Mouse (Mus musculus): ENCODE data around the gene Lrrc45. TPM values are rescaled to one million over a fixed set of nuclear protein-coding genes. Genes with fewer than 3 reads are reported as not detected.

The Lrrc45 gene
- total and polyA plus RNA-seq, 3 experiments = 11.7 to 31.3 (median 20.3) TPM

DNA sequence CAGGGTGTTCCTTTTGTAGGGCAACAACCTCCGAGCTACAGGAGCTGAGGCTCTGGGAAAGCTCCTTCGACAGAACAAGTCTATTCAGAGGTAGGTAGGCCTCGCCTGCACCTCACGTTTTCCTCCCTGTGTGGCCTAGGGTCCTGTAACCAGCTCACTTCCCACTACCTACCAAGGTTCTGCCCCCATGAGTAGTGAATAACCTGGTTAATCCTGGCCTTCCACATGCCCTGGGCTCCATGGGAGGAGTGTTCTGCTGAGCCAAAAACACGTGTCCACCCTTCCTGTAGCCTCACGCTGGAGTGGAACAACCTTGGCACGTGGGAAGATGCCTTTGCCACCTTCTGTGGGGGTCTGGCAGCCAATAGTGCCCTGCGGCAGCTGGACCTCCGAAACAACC, 1.4 kb downstream of the Lrrc45 start:
- no peak for DNase-seq (ENCODE audit: extremely low read depth)
- in situ Hi-C loops (cut with MboI; ENCODE audit: low pct_ligation_motif_present, low pct_unique_long_range_greater_than_20kb, low sequenced_read_pairs) (no loop called here), dilution Hi-C loops (cut with MboI; ENCODE audit: extremely low pct_ligation_motif_present, extremely low pct_unique_long_range_greater_than_20kb, low sequenced_read_pairs) (no loop called here)
- Histone ChIP-seq H3K4me3 (replicated peaks in 1 of 3; ENCODE audit: low read depth in 2 of 3, low read length in 2 of 3, poor library complexity in 1 of 3) (no peak overlapping the region), H3K4me2 (ENCODE audit: insufficient read depth, low read depth, poor library complexity, severe bottlenecking) (no peak overlapping the region), H3K79me2 (replicated peaks; ENCODE audit: control insufficient read depth, extremely low read depth, insufficient read depth, poor library complexity, severe bottlenecking) (no peaks in the 10 kb centered on the region), H3K4me1 (ENCODE audit: control insufficient read depth in 1 of 2, insufficient read depth in 2 of 2) (peaks cover 12 to 29% of the 10 kb centered on the region in 2 experiments), H3K27me3 (replicated peaks) (no peaks in the 10 kb centered on the region), H3K9me3 (replicated peaks; ENCODE audit: low read length) (no peaks in the 10 kb centered on the region), H3K27ac (ENCODE audit: insufficient read depth, low read depth) (no peak overlapping the region), H3K9ac (ENCODE audit: insufficient read depth, low read depth) (no peak overlapping the region), H3K36me3 (replicated peaks in 1 of 2; ENCODE audit: control insufficient read depth in 1 of 2, insufficient read depth in 1 of 2, low read length in 1 of 2) (peaks cover 56 to 80% of the 10 kb centered on the region in 2 experiments)
- no peak for TF ChIP-seq SIN3A (IDR thresholded peaks at IDR 0.05; ENCODE audit: low read length)
- no peak for TF ChIP-seq PAX5 (IDR thresholded peaks at IDR 0.05; ENCODE audit: low read length)
- no peak for TF ChIP-seq MAX (IDR thresholded peaks at IDR 0.05; ENCODE audit: low read length)
- TF ChIP-seq POLR2A (IDR thresholded peaks at IDR 0.05; ENCODE audit: low read depth, low read length) = no peak
- TF ChIP-seq ZMIZ1 (IDR thresholded peaks at IDR 0.05; ENCODE audit: low read depth, low read length) = no peak
- no peak for TF ChIP-seq ELF1 (IDR thresholded peaks at IDR 0.05; ENCODE audit: low read depth, low read length)
- TF ChIP-seq NRF1 (IDR thresholded peaks at IDR 0.05; ENCODE audit: low read depth, low read length) = no peak
- no peak for TF ChIP-seq EP300 (IDR thresholded peaks at IDR 0.05; ENCODE audit: low read length)
- no peak for TF ChIP-seq NELFE (IDR thresholded peaks at IDR 0.05; ENCODE audit: low read depth, low read length)
- TF ChIP-seq SMC3 (IDR thresholded peaks at IDR 0.05; ENCODE audit: low read depth, low read length) = no peak
- no peak for TF ChIP-seq GABPA (IDR thresholded peaks at IDR 0.05; ENCODE audit: insufficient replicate concordance, low read depth, low read length)
- TF ChIP-seq KAT2A (IDR thresholded peaks at IDR 0.05; ENCODE audit: insufficient replicate concordance, low read length) = no peak
- no peak for TF ChIP-seq CHD1 (IDR thresholded peaks at IDR 0.05; ENCODE audit: low read depth, low read length)
- no peak for TF ChIP-seq E2F4 (IDR thresholded peaks at IDR 0.05; ENCODE audit: insufficient replicate concordance, low read depth, low read length)
- no peak for TF ChIP-seq MEF2A (IDR thresholded peaks at IDR 0.05; ENCODE audit: borderline replicate concordance, low read depth, low read length)
- no peak for TF ChIP-seq MAZ (IDR thresholded peaks at IDR 0.05; ENCODE audit: low read depth, low read length)
- TF ChIP-seq USF2 (conservative IDR thresholded peaks at IDR 0.05; ENCODE audit: low read depth, low read length) = no peak
- no peak for TF ChIP-seq ZNF384 (IDR thresholded peaks at IDR 0.05; ENCODE audit: low read depth, low read length)

- dilution Hi-C loops (cut with MboI; ENCODE audit: extremely low pct_ligation_motif_present, extremely low pct_unique_long_range_greater_than_20kb, low sequenced_read_pairs) (no loop called here), in situ Hi-C loops (cut with MboI; ENCODE audit: low pct_ligation_motif_present, low pct_unique_long_range_greater_than_20kb, low sequenced_read_pairs) (no loop called here)
- Histone ChIP-seq H3K36me3 (replicated peaks in 1 of 2; ENCODE audit: control insufficient read depth in 1 of 2, insufficient read depth in 1 of 2, low read length in 1 of 2) (peaks cover 58 to 94% of the 10 kb centered on the region in 2 experiments), H3K9ac (ENCODE audit: insufficient read depth, low read depth) (no peak overlapping the region), H3K4me3 (replicated peaks in 1 of 3; ENCODE audit: low read depth in 2 of 3, low read length in 2 of 3, poor library complexity in 1 of 3) (no peak overlapping the region), H3K27ac (ENCODE audit: insufficient read depth, low read depth) (no peak overlapping the region), H3K9me3 (replicated peaks; ENCODE audit: low read length) (peaks cover 7% of the 10 kb centered on the region), H3K79me2 (replicated peaks; ENCODE audit: control insufficient read depth, extremely low read depth, insufficient read depth, poor library complexity, severe bottlenecking) (no peaks in the 10 kb centered on the region), H3K27me3 (replicated peaks) (no peaks in the 10 kb centered on the region), H3K4me1 (ENCODE audit: control insufficient read depth in 1 of 2, insufficient read depth in 2 of 2) (peaks cover 9 to 17% of the 10 kb centered on the region in 2 experiments), H3K4me2 (ENCODE audit: insufficient read depth, low read depth, poor library complexity, severe bottlenecking) (no peak overlapping the region)
- TF ChIP-seq GABPA (IDR thresholded peaks at IDR 0.05; ENCODE audit: insufficient replicate concordance, low read depth, low read length) = no peak
- no peak for TF ChIP-seq E2F4 (IDR thresholded peaks at IDR 0.05; ENCODE audit: insufficient replicate concordance, low read depth, low read length)
- no peak for TF ChIP-seq ZKSCAN1 (IDR thresholded peaks at IDR 0.05; ENCODE audit: borderline replicate concordance, low read depth, low read length)
- no peak for TF ChIP-seq IRF4 (IDR thresholded peaks at IDR 0.05; ENCODE audit: low read depth, low read length)
- no peak for TF ChIP-seq USF1 (IDR thresholded peaks at IDR 0.05; ENCODE audit: low read depth, low read length)
- no peak for DNase-seq (ENCODE audit: extremely low read depth)
These were observed 5.5 kb downstream of the Lrrc45 start for GRCm38 (mm10) chr11:120719242-120719641.
